Mouse (Mus musculus): ENCODE results near the gene Cd200r1.

DNA sequence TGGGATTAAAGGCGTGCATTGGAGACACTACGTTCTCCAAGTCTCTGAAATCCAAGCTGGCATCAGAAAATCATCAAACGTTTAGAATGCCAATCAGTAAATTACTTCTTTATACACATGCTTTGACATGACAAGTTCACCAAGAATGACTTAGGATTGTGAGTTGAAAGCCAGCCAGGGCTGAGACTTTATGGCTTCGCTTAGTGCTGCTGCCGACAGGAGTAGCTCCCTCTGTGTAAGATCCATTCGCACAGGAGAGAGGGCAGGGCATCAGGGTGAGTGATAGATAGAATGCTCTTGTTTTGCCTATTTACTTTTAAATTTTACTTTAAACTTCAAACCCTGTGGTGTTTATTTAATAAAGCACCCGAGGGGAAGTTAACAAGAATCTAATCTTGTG, 2.0 kb downstream of the Cd200r1 start:
- TF ChIP-seq ZC3H11A (IDR thresholded peaks at IDR 0.05; ENCODE audit: borderline replicate concordance, low read depth, low read length) (no peak), ZNF384 (IDR thresholded peaks at IDR 0.05; ENCODE audit: low read depth, low read length) (no peak), CHD2 (IDR thresholded peaks at IDR 0.05; ENCODE audit: low read depth, low read length) (no peak), MAFK (IDR thresholded peaks at IDR 0.05; ENCODE audit: insufficient read depth, low read depth, low read length) (no peak), HCFC1 (IDR thresholded peaks at IDR 0.05; ENCODE audit: borderline replicate concordance, insufficient read depth, low read length) (no peak)

All from ES-E14 (cell line).